Mouse (Mus musculus) liver, embryonic 14.5 days (tissue): ENCODE results near the gene Rbp4.

Experiments used
- CTCF ChIP-seq: IDR thresholded peaks from 2 replicates; pipeline ENCODE4 v1.5.1; 2016; ENCODE audit warnings: antibody characterized with exemption, low read depth, control low read depth
- EP300 ChIP-seq: IDR thresholded peaks from 2 replicates; pipeline ENCODE4 v1.6.1; 2016; ENCODE audit warnings: antibody characterized with exemption, low read depth

DNA sequence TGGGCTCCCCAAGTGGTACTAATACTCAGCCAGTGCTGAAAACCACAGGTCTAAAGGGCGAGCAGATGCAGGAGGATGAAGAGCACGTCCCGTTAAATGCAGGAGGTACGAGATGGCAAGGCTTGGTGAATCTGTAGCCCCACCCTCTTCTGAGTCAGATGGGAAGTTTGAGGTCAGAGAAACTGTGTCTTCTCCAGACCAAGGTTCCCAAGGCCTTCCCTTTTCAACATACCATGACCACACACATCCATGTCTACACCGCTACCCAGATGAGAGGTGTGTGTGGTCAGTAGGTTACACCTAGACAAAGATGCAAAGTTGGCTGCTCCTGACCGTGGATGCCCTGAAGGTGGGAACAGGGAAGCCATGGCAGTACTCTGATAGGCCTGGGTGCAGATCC is 9.7 kb upstream of the Rbp4 start:
- TF ChIP-seq CTCF (no peak), EP300 (no peak)
